Mouse (Mus musculus) bone marrow macrophage, adult 2 months (primary cell): ENCODE data around the gene Usf2. TPM values are rescaled to one million over a fixed set of nuclear protein-coding genes. Genes with fewer than 3 reads are reported as not detected.

Source experiments
- H3K27ac ChIP-seq: 2 replicates; pipeline ENCODE4 v1.5.1; 2012; ENCODE audit warnings: low read depth, low read length; ENCODE audit not compliant: insufficient read depth
- H3K4me1 ChIP-seq: 2 replicates; pipeline ENCODE4 v1.6.1; 2012; ENCODE audit warnings: low read length; ENCODE audit not compliant: control insufficient read depth, insufficient read depth
- H3K4me3 ChIP-seq: 2 replicates; pipeline ENCODE4 v1.5.1; 2012; ENCODE audit warnings: mild to moderate bottlenecking, low read length, moderate library complexity; ENCODE audit not compliant: insufficient read depth
- CTCF ChIP-seq: IDR thresholded peaks from 2 replicates; pipeline ENCODE4 v1.5.1; 2012; ENCODE audit warnings: low read depth, mild to moderate bottlenecking, low read length, moderate library complexity
- POLR2A ChIP-seq: IDR thresholded peaks from 2 replicates; pipeline ENCODE4 v1.6.1; 2012; ENCODE audit warnings: mild to moderate bottlenecking, low read depth, low read length, borderline replicate concordance
- polyA plus RNA-seq: library from polyadenylated mRNA; stranded (reverse); fragments of >200 nt; gene quantifications from 2 replicates; pipeline ENCODE4 v1.2.4, GENCODE M21; 2012; ENCODE audit not compliant: missing spikeins, insufficient read depth, insufficient read length

Usf2 gene
- polyA plus RNA-seq, 1 experiment = 246 TPM

- Histone ChIP-seq H3K4me3 (no peak overlapping the region), H3K27ac (no peak overlapping the region), H3K4me1 (peaks cover 9% of the 10 kb centered on the region)
- TF ChIP-seq POLR2A (no peak), CTCF (no peak)
Observed at GRCm38 (mm10) chr7:30917219-30917618, 39.4 kb downstream of the Usf2 start.

- no peak overlapping the region for H3K27ac ChIP-seq
Observed at GRCm38 (mm10) chr7:30916713-30917112, 39.9 kb downstream of the Usf2 start.

GRCm38 (mm10) chr7:30914732-30915131, 41.9 kb downstream of the Usf2 start, which contains the start of gene Mag:
Mag (minus strand) TSS chr7:30914873.
- TF ChIP-seq CTCF (no peak), POLR2A (no peak)
- H3K4me1 ChIP-seq = peaks cover 9% of the 10 kb centered on the region
- no peak within 1 kb of the TSS for H3K27ac ChIP-seq
- no peak within 1 kb of the TSS for H3K4me3 ChIP-seq

More at GRCm38 (mm10) chr7:30916713-30917112, 39.9 kb downstream of the Usf2 start:
- H3K4me1 ChIP-seq = peaks cover 9% of the 10 kb centered on the region
- TF ChIP-seq CTCF (no peak), POLR2A (no peak)
- no peak overlapping the region for H3K4me3 ChIP-seq

- no peak overlapping the region for H3K27ac ChIP-seq
- TF ChIP-seq POLR2A = no peak
- no peak for TF ChIP-seq CTCF
- no peak overlapping the region for H3K4me3 ChIP-seq
- H3K4me1 ChIP-seq = peaks cover 5% of the 10 kb centered on the region
Observed at GRCm38 (mm10) chr7:30909773-30910172, 46.8 kb downstream of the Usf2 start.

GRCm38 (mm10) chr7:30908992-30909431, 47.6 kb downstream of the Usf2 start:
- Histone ChIP-seq H3K4me3 (peak overlapping the region; percentile 50), H3K27ac (no peak overlapping the region)
- TF ChIP-seq CTCF (no peak), POLR2A (no peak)

GRCm38 (mm10) chr7:30908277-30908991, 48.2 kb downstream of the Usf2 start:
- H3K27ac ChIP-seq = no peak overlapping the region
- H3K4me3 ChIP-seq = peak overlapping the region; percentile 50
- TF ChIP-seq POLR2A (no peak), CTCF (no peak)
- peaks cover 5% of the 10 kb centered on the region for H3K4me1 ChIP-seq

More at GRCm38 (mm10) chr7:30908992-30909431, 47.6 kb downstream of the Usf2 start:
- peaks cover 5% of the 10 kb centered on the region for H3K4me1 ChIP-seq

DNA sequence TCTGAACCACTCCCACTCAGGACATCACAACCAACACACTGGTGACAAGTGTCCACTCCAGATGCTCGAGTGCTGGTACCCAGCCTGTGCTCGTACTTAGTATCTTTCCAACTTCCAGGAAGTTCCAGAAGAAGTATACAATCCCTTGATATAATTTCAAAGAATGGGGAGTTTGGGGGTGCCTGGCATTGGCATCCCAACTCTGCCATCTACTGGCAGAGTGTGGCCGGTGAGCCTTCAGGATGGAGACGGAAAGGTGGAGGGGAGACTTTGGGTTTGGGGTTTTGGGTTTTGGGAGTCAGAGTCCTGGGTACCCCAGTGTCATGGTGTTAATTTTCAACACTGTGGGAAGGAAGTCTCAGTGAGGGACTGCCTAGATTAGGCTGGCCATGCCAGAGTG, 52.6 kb downstream of the Usf2 start:
- Histone ChIP-seq H3K27ac (no peak overlapping the region), H3K4me1 (peaks cover 4% of the 10 kb centered on the region)
- TF ChIP-seq CTCF = peak; percentile 51; the same call in 1 of the 2 replicates
- TF ChIP-seq POLR2A = no peak

More for the DNA sequence above, 52.6 kb downstream of the Usf2 start:
- H3K4me3 ChIP-seq = no peak overlapping the region

Other genes starting within 250 kb of the Usf2 start
- gene Atp4a, start 244.6 kb downstream of the Usf2 start, polyA plus RNA-seq = not detected in 2 replicates
- 74.6 and 80.3 TPM in 2 replicates for gene Tmem147, start 227.3 kb downstream of the Usf2 start, polyA plus RNA-seq
- gene Gapdhs, start 213.1 kb downstream of the Usf2 start, polyA plus RNA-seq = not detected in 2 replicates
- 6.9 and 8.3 TPM in 2 replicates for gene Sbsn, start 205.3 kb downstream of the Usf2 start, polyA plus RNA-seq
- 1.7 and 3.6 TPM in 2 replicates for gene Dmkn, start 193.0 kb downstream of the Usf2 start, polyA plus RNA-seq
- not detected in 2 replicates for gene Krtdap, start 168.9 kb downstream of the Usf2 start, polyA plus RNA-seq
- gene Ffar2, start 133.0 kb downstream of the Usf2 start, polyA plus RNA-seq = not detected in 2 replicates
- not detected in 2 replicates for gene Ffar3, start 100.6 kb downstream of the Usf2 start, polyA plus RNA-seq
- gene Ffar1, start 95.2 kb downstream of the Usf2 start, polyA plus RNA-seq = not detected in 2 replicates
- gene Cd22, start 76.5 kb downstream of the Usf2 start, polyA plus RNA-seq = 6.8 and 8.0 TPM in 2 replicates
- gene Mag, start 41.9 kb downstream of the Usf2 start, polyA plus RNA-seq = 2.5 and 3.7 TPM in 2 replicates
- not detected in 2 replicates for gene Hamp2, start 32.1 kb downstream of the Usf2 start, polyA plus RNA-seq
- gene Hamp, start 12.8 kb downstream of the Usf2 start, polyA plus RNA-seq = not detected in 2 replicates
- gene Lsr, start 16.7 kb upstream of the Usf2 start, polyA plus RNA-seq = 29.2 and 32.1 TPM in 2 replicates
- 4.6 and 7.3 TPM in 2 replicates for gene Fam187b, start 17.0 kb upstream of the Usf2 start, polyA plus RNA-seq
- gene Fxyd5, start 85.7 kb upstream of the Usf2 start, polyA plus RNA-seq = 1,886 and 2,039 TPM in 2 replicates
- not detected in 2 replicates for gene Fxyd7, start 94.7 kb upstream of the Usf2 start, polyA plus RNA-seq
- not detected in 2 replicates for gene Fxyd1, start 100.4 kb upstream of the Usf2 start, polyA plus RNA-seq
- 0.27 and 0.78 TPM in 2 replicates for gene Lgi4, start 102.5 kb upstream of the Usf2 start, polyA plus RNA-seq
- 0.91 TPM in 1 of 2 replicates, not detected in the other for gene Fxyd3, start 119.9 kb upstream of the Usf2 start, polyA plus RNA-seq
- gene Hpn, start 158.5 kb upstream of the Usf2 start, polyA plus RNA-seq = 30.9 and 39.0 TPM in 2 replicates
- gene Scn1b, start 170.2 kb upstream of the Usf2 start, polyA plus RNA-seq = 30.7 and 33.7 TPM in 2 replicates
- 63.6 and 99.3 TPM in 2 replicates for gene Gramd1a, start 199.1 kb upstream of the Usf2 start, polyA plus RNA-seq